Mouse (Mus musculus) CH12.LX (cell line): Measurements from ENCODE around the gene Mars2.

ENCODE experiments used
- CTCF ChIP-seq, 2 experiments: IDR thresholded peaks in 1 of 2; conservative IDR thresholded peaks in 1 of 2; 2 replicates each; pipeline ENCODE4 v1.5.1; 2011 to 2012; ENCODE audit warnings: low read depth in 2 of 2, low read length in 2 of 2, improper control_type of control experiment in 1 of 2, inconsistent platforms in 1 of 2, mild to moderate bottlenecking in 1 of 2, moderate library complexity in 1 of 2
- HCFC1 ChIP-seq: IDR thresholded peaks from 2 replicates; pipeline ENCODE4 v1.6.1; 2012; ENCODE audit warnings: low read depth, mild to moderate bottlenecking, inconsistent platforms, low read length, improper control_type of control experiment
- MAFK ChIP-seq: IDR thresholded peaks from 2 replicates; pipeline ENCODE4 v1.6.1; 2011; ENCODE audit warnings: low read length, improper control_type of control experiment; ENCODE audit not compliant: insufficient replicate concordance
- NELFE ChIP-seq: IDR thresholded peaks from 2 replicates; pipeline ENCODE4 v1.6.1; 2011; ENCODE audit warnings: low read depth, low read length, improper control_type of control experiment
- POLR2A ChIP-seq: IDR thresholded peaks from 2 replicates; pipeline ENCODE4 v1.6.1; 2011; ENCODE audit warnings: low read depth, mild to moderate bottlenecking, improper control_type of control experiment, low read length
- RAD21 ChIP-seq: IDR thresholded peaks from 2 replicates; pipeline ENCODE4 v1.6.1; 2011; ENCODE audit warnings: low read depth, mild to moderate bottlenecking, low read length, improper control_type of control experiment, moderate library complexity
- USF1 ChIP-seq: IDR thresholded peaks from 2 replicates; pipeline ENCODE4 v1.6.1; 2014; ENCODE audit warnings: low read depth, mild to moderate bottlenecking, inconsistent platforms, low read length, improper control_type of control experiment

- no peak for TF ChIP-seq MAFK
- TF ChIP-seq RAD21 = no peak
- TF ChIP-seq POLR2A = no peak
- TF ChIP-seq CTCF (conservative IDR thresholded peaks at IDR 0.05 in 1 of 2, IDR thresholded peaks at IDR 0.05 in 1 of 2; ENCODE audit: low read depth in 2 of 2, low read length in 2 of 2) = no peak
- TF ChIP-seq USF1 = no peak
- no peak for TF ChIP-seq NELFE
- no peak for TF ChIP-seq HCFC1
Measured at GRCm38 (mm10) chr1:55224111-55224510, 12.9 kb upstream of the Mars2 start.
